Mouse (Mus musculus): Measurements from ENCODE around the gene Cdk5r2.

- no peak for TF ChIP-seq POLR2A (IDR thresholded peaks at IDR 0.05; ENCODE audit: low read depth, low read length)
- TF ChIP-seq CTCF (IDR thresholded peaks at IDR 0.05; ENCODE audit: extremely low read depth, insufficient read depth, insufficient read length, insufficient replicate concordance): peak; percentile 93; the same call in 1 of the 2 replicates
Measured at GRCm38 (mm10) chr1:74808078-74808477, 46.7 kb upstream of the Cdk5r2 start.
